Mouse (Mus musculus): ENCODE results near the gene Hdac4.

GRCm38 (mm10) chr1:91985783-91986182 is 209.7 kb downstream of the Hdac4 start:
- TF ChIP-seq TCF12 (IDR thresholded peaks at IDR 0.05; ENCODE audit: insufficient read depth, poor library complexity, severe bottlenecking) = no peak
- no peak for TF ChIP-seq POLR2A (IDR thresholded peaks at IDR 0.05; ENCODE audit: insufficient read length, low read depth)
- TF ChIP-seq MYOD1 (IDR thresholded peaks at IDR 0.05; ENCODE audit: control insufficient read depth in 1 of 3, insufficient read length in 2 of 3, low read depth in 2 of 3) = no peak
- no peak for TF ChIP-seq POLR2AphosphoS2 (IDR thresholded peaks at IDR 0.05; ENCODE audit: insufficient read length, low read depth)
- no peak for TF ChIP-seq SRF (IDR thresholded peaks at IDR 0.05; ENCODE audit: control insufficient read depth, insufficient read length, low read depth)

All from myocyte (in vitro differentiated cells).